Mouse (Mus musculus) testis, adult 10 weeks (tissue): Measurements from ENCODE around the gene Med13l. TPM values are rescaled to one million over a fixed set of nuclear protein-coding genes. Genes with fewer than 3 reads are reported as not detected.

Experiments used
- polyA plus RNA-seq: library from polyadenylated mRNA; stranded (reverse); fragments of 350-450 nt; fragmentation: Illumina TruSeq; extraction: RNeasy Lipid Tissue Mini Kit (QIAGEN cat#74804); gene quantifications from one replicate; pipeline ENCODE4 v1.2.3, GENCODE M21; 2014; ENCODE audit warnings: low read depth, low replicate concordance

Med13l gene
- polyA plus RNA-seq: 5.3 TPM

DNA sequence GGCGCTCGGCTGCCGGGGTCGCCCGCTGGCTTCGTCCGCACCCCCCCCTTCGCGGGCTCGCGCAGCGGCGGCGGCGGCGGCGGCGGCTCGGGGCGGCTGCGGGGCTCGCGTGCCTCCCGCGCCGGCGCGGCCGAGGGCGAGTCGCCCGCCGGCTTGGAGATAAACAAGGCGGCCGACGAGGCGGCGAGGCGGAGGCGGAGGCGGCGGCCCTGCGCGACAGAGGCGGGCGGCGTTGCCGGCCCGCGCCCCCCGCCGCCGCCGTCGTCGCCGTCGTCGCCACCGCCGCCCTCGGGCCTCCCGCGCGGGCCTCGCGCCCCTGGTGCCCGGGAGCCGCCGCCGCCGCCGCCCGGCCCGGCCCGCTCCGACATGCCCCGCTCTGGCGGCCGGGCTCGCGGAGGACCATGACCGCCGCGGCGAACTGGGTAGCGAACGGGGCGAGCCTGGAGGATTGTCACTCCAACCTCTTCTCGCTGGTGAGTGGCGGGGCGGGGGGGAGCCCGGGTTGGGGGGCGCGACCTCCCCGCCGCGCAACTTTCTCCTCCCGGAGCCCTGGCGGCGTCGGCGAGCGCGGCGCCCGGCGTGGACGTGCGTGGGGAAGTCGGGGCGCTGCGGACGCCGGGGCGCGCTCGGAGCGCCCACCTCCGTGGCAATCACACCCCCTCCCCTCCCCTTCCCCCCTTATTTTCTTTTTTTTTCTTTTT, at the start of gene Med13l:
TSS of gene Med13l (plus strand) at position 295 of the 701 bp plus-strand sequence.

